Mouse (Mus musculus) midbrain, postnatal 0 days (tissue): ENCODE results near the gene Kmt2e. TPM values are rescaled to one million over a fixed set of nuclear protein-coding genes. Genes with fewer than 3 reads are reported as not detected.

Experiments
- ATAC-seq: fragments of 200-750 bp; cut with Nextera tagmentation; 2 replicates; pipeline ENCODE4 v1.8.0; 2017; ENCODE audit warnings: moderate number of reproducible peaks, mild to moderate bottlenecking, moderate TSS enrichment, moderate library complexity; ENCODE audit not compliant: low FRiP score
- DNase-seq: peaks from one replicate; pipeline ENCODE4 v3.0.0-alpha.2; 2015; ENCODE audit warnings: low spot score
- H3K27ac ChIP-seq: fragments of 300-500 bp; sonication (generic); 2 replicates; pipeline ENCODE4 v1.5.1; 2014; ENCODE audit warnings: low read depth, mild to moderate bottlenecking, low read length, mixed read lengths
- H3K27me3 ChIP-seq: fragments of 300-500 bp; sonication (generic); 2 replicates; pipeline ENCODE4 v1.6.1; 2014; ENCODE audit warnings: low read length, control low read depth, mixed read lengths; ENCODE audit not compliant: insufficient read depth
- H3K36me3 ChIP-seq: fragments of 300-500 bp; sonication (generic); 2 replicates; pipeline ENCODE4 v1.6.1; 2014; ENCODE audit warnings: low read length, control low read depth, mixed read lengths; ENCODE audit not compliant: insufficient read depth
- H3K4me1 ChIP-seq: fragments of 300-500 bp; sonication (generic); 2 replicates; pipeline ENCODE4 v1.6.1; 2014; ENCODE audit warnings: mild to moderate bottlenecking, control low read depth, antibody characterized with exemption, low read length, mixed read lengths; ENCODE audit not compliant: insufficient read depth
- H3K4me2 ChIP-seq: fragments of 300-500 bp; sonication (generic); 2 replicates; pipeline ENCODE4 v1.6.1; 2014; ENCODE audit warnings: low read depth, mild to moderate bottlenecking, low read length, mixed read lengths; ENCODE audit not compliant: poor library complexity, severe bottlenecking
- H3K4me3 ChIP-seq: fragments of 300-500 bp; sonication (generic); 2 replicates; pipeline ENCODE4 v1.5.1; 2014; ENCODE audit warnings: low read depth, mild to moderate bottlenecking, low read length, moderate library complexity
- H3K9ac ChIP-seq: fragments of 300-500 bp; sonication (generic); replicated peaks from 2 replicates; pipeline ENCODE4 v1.6.1; 2014; ENCODE audit warnings: mild to moderate bottlenecking, low read length, moderate library complexity, mixed read lengths; ENCODE audit not compliant: poor library complexity, severe bottlenecking
- H3K9me3 ChIP-seq: fragments of 300-500 bp; sonication (generic); 2 replicates; pipeline ENCODE4 v1.6.1; 2016; ENCODE audit warnings: low read length, control low read depth
- CTCF ChIP-seq: IDR thresholded peaks from 2 replicates; pipeline ENCODE4 v1.5.1; 2016; ENCODE audit warnings: antibody characterized with exemption, mild to moderate bottlenecking
- WGBS: fragments of 180-500 bp; shearing (Covaris S2); extraction: QIAGEN DNeasy Blood & Tissue Kit; methylation state at CpG from one replicate; pipeline ENCODE4 v1.1.7; 2014; 5-methylcytosine and 5-hydroxymethylcytosine counted together
- polyA plus RNA-seq: library from polyadenylated mRNA; unstranded; fragments of >200 nt; fragmentation: Nextera tagmentation; extraction: Ambion mirVana; gene quantifications from 2 replicates; pipeline ENCODE4 v1.2.1, GENCODE M21; 2015
- total RNA-seq: library from RNA; depleted of rRNA; stranded (reverse); fragments of >200 nt; gene quantifications from 2 replicates; pipeline ENCODE4 v1.2.3, GENCODE M21; 2014

The Kmt2e gene
- total and polyA plus RNA-seq, 2 experiments from 2014 or later = 49.3 to 144 TPM

DNA sequence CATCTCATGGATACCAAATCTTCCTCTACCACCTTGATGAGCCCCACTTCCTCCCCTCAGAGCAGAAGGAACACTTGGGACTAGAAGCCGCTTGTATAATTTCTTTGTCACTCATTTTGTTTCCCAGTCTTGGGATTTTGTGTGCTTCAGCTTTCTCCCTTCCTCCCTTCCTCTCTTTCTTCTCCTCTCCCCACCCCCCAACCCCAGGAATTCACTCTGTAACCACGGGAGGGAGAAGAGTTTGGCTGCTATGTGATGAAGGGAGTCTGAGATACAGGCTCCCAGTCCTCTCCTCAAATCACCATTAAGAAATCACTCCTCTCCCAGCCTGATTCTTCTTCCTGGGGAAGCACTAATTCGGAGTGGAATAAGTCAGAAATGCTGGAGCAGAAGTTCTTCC lies 46.1 kb upstream of the Kmt2e start:
- no peak for TF ChIP-seq CTCF

DNA sequence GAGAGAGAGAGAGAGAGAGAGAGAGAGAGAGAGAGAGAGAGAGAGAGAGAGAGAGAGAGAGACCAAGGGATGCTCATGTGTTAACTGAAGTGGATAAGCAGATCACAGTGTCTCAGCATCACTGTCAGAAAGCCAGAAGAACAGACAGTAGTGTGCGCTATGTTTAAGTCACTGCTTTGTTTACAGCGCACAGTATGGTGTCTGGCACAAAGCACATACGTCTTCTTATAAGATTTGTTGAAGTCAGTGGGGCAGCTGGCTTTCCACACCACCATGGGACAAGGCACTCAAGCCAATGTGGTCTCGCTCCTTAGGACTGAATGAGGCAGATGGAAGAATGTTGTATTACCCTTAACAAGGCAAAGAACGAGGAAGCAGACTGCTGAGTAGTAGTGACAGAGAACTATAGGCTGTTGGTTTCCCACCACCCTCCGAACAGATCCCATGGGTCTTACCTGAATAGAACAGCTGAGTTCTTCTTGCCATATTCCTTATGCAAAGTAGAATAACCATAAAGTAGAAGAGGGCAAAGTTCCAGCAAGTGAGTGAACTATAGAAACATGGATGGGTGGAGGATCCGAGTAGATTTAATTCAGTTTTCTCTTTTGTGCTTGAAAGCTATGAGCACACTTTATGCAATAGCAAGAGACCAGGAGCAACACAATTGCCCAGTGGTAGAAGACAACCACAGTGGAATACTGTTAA lies 44.5 kb upstream of the Kmt2e start:
- no peak for ATAC-seq
- peak; percentile 67 for DNase-seq

More for the DNA sequence above, 46.1 kb upstream of the Kmt2e start:
- Histone ChIP-seq H3K4me2 (no peak overlapping the region), H3K27ac (no peak overlapping the region), H3K9ac (no peak overlapping the region), H3K9me3 (no peaks in the 10 kb centered on the region), H3K4me3 (no peak overlapping the region), H3K4me1 (no peaks in the 10 kb centered on the region; the same call in 1 of the 2 replicates), H3K27me3 (no peaks in the 10 kb centered on the region), H3K36me3 (no peaks in the 10 kb centered on the region)
- 34% methylated on average over 3 of the region's 3 CpGs for WGBS
- ATAC-seq (no peak), DNase-seq (no peak)

DNA sequence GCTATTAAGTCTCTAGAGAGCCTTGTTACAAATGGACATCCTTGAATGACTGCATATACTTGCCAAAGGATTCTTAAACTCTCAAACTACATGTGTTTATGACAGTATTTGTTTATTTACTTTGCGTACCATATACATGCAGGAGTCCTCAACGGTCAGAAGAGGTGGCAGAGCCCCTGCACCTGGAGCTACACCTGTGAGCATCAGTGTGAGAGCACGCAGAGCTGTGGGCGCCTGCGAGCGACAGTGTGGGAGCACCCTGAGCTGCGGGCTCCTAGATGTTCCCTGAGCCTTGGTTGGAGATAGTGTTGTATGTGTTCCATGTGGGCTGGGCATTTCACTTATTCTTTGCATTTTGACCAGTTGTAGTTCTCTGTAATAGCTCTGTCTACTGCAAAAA lies 42.5 kb upstream of the Kmt2e start:
- WGBS = 93% methylated on average over 7 of the region's 7 CpGs
- Histone ChIP-seq H3K27me3 (no peaks in the 10 kb centered on the region), H3K4me1 (no peaks in the 10 kb centered on the region; the same call in 1 of the 2 replicates), H3K9ac (no peak overlapping the region), H3K9me3 (no peaks in the 10 kb centered on the region), H3K4me3 (no peak overlapping the region), H3K27ac (no peak overlapping the region), H3K4me2 (no peak overlapping the region), H3K36me3 (no peaks in the 10 kb centered on the region)
- DNase-seq (no peak), ATAC-seq (no peak)
- TF ChIP-seq CTCF = no peak

More for the DNA sequence above, 44.5 kb upstream of the Kmt2e start:
- no peak for TF ChIP-seq CTCF
- no peaks in the 10 kb centered on the region for H3K27me3 ChIP-seq
- H3K9me3 ChIP-seq = no peaks in the 10 kb centered on the region
- no peak overlapping the region for H3K9ac ChIP-seq
- H3K4me3 ChIP-seq = no peak overlapping the region
- no peak overlapping the region for H3K4me2 ChIP-seq
- H3K4me1 ChIP-seq = no peaks in the 10 kb centered on the region; the same call in 1 of the 2 replicates
- 78% methylated on average over 7 of the region's 7 CpGs for WGBS
- H3K27ac ChIP-seq = no peak overlapping the region
- no peaks in the 10 kb centered on the region for H3K36me3 ChIP-seq

DNA sequence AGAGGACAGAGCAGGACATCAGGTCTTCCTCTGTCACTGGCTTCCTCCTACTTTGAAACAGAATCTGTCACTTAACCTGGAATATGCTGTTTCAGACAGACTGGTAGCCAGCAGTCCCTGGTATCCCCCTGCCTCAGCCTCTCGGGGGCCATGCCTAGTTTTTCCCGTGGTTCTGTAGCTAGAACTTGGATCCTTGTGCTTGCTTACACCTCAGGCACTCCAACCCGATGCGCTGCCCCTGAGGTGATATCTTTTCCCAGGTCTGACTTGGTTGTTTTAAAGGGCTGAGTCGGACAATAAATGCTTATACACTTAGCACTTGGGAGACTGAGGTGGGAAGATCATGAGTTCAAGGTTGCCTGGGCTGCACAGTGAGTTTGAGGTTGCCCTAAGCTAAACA lies 40.4 kb upstream of the Kmt2e start:
- Histone ChIP-seq H3K27me3 (no peaks in the 10 kb centered on the region), H3K9me3 (no peaks in the 10 kb centered on the region), H3K36me3 (no peaks in the 10 kb centered on the region), H3K9ac (no peak overlapping the region), H3K4me1 (no peaks in the 10 kb centered on the region), H3K4me3 (no peak overlapping the region), H3K27ac (no peak overlapping the region), H3K4me2 (no peak overlapping the region)
- 90% methylated on average over 5 of the region's 5 CpGs for WGBS
- TF ChIP-seq CTCF = no peak
- no peak for ATAC-seq
- no peak for DNase-seq

DNA sequence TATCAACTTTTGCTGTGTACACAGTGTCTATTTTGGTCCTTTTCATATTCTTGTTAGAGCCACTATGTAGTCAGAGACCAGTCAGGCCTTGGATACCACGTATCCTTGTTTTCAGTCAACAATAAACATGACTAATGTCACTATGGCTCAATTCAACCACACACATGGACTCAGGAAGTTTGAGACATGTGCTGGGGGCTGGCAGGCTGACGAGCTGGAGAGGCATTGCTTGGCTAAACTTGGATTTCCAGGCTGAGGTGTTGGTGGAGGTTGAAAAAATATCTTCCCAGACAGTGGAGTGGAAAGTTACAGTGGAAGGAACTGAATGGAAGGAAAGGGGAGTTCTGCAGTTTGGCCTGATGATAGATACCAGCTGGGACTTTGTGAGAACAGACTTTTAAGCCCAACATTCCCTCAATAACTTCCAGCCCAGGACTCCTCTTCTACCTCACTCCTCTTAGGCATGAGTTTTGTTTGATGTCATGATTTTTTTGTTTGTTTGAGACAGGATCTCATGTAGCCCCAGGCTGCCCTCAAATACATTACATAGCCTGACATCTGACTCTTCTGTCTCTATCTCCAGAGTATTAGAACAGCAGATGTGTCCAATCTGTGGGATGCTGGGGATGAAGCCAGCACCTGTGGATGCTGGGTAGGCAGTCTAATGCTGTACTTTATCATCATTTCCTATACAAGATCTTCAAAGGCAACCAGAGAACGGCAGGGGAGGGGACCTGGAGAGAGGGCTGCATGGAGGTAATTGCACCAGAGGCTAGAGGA lies 39.7 kb upstream of the Kmt2e start:
- H3K4me2 ChIP-seq = no peak overlapping the region
- no peak overlapping the region for H3K9ac ChIP-seq
- TF ChIP-seq CTCF = no peak
- no peak overlapping the region for H3K4me3 ChIP-seq
- H3K36me3 ChIP-seq = no peaks in the 10 kb centered on the region
- WGBS = 74% methylated on average over 3 of the region's 3 CpGs
- no peaks in the 10 kb centered on the region for H3K27me3 ChIP-seq
- ATAC-seq = no peak
- no peak for DNase-seq
- no peaks in the 10 kb centered on the region for H3K9me3 ChIP-seq
- H3K27ac ChIP-seq = no peak overlapping the region
- no peaks in the 10 kb centered on the region for H3K4me1 ChIP-seq

DNA sequence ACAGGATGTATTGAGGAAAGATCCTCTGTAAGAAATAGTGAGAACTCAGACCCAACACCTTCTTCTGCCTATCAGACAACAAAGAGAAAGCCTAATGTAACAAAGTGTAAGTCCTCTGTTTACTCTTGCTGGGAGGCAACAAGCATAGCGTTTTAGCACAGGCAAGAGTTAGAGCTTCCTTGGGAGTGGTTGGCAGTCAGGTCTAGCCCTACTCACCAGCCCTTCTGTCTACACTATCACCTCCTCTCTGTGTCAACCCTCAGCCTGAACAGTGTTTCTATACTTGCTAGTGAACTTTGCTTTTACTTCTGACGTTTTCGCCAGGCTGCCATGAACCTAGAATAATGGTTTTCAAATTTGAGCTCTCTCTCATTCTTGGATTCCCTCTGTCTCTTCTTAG lies 38.5 kb upstream of the Kmt2e start:
- H3K9ac ChIP-seq = no peak overlapping the region
- TF ChIP-seq CTCF = no peak
- ATAC-seq (no peak), DNase-seq (no peak)
- H3K36me3 ChIP-seq = 0 out of 2 replicates have a peak, but pooled peaks cover under 1% of the 10 kb centered on the region
- H3K27me3 ChIP-seq = no peaks in the 10 kb centered on the region
- WGBS = 85% methylated on average over 3 of the region's 3 CpGs
- no peak overlapping the region for H3K4me2 ChIP-seq
- H3K9me3 ChIP-seq = no peaks in the 10 kb centered on the region
- H3K4me1 ChIP-seq = no peaks in the 10 kb centered on the region
- no peak overlapping the region for H3K4me3 ChIP-seq
- H3K27ac ChIP-seq = no peak overlapping the region
